Mouse (Mus musculus): ENCODE measurements around the gene Pla2g2d. TPM values are rescaled to one million over a fixed set of nuclear protein-coding genes. Genes with fewer than 3 reads are reported as not detected.

Gene Pla2g2d
- polyA plus RNA-seq, 1 experiment from 2014 or later = 0.38 TPM

DNA sequence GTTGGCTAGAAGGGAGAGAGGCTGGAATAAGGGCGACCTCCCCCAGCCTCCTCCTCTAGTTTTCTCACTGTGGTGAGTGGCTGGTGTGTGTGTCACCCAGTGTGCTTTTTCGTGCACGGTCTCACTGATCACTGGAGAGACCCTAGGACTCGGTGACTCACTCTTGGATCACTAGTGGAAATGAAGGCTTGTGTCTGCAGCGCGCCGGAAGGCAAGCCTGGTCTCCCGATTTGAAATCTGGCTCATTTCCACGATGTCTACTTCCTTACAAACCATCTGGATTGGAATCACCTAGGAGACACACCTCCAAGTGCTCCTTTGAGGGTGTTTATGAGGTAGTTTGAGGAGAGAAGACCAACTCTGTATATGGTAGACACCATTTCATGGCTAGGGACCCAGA lies 28.7 kb upstream of the Pla2g2d start:
- Histone ChIP-seq H3K27ac (replicated peaks; ENCODE audit: low read depth, low read length) (no peak overlapping the region), H3K9me3 (ENCODE audit: control insufficient read depth, low read length) (no peaks in the 10 kb centered on the region), H3K4me3 (ENCODE audit: low read depth, low read length) (no peak overlapping the region), H3K36me3 (ENCODE audit: control insufficient read depth, insufficient read depth, low read length) (no peaks in the 10 kb centered on the region), H3K9ac (ENCODE audit: low read depth, low read length) (no peak overlapping the region), H3K27me3 (replicated peaks; ENCODE audit: control insufficient read depth, insufficient read depth, low read length) (no peaks in the 10 kb centered on the region), H3K4me2 (ENCODE audit: low read depth, low read length) (no peak overlapping the region), H3K4me1 (ENCODE audit: control insufficient read depth, insufficient read depth, low read length) (no peaks in the 10 kb centered on the region)
- ATAC-seq (ENCODE audit: low read depth) = no peak
- no peak for DNase-seq (ENCODE audit: low spot score)
- WGBS = 92% methylated on average over 9 of the region's 9 CpGs

DNA sequence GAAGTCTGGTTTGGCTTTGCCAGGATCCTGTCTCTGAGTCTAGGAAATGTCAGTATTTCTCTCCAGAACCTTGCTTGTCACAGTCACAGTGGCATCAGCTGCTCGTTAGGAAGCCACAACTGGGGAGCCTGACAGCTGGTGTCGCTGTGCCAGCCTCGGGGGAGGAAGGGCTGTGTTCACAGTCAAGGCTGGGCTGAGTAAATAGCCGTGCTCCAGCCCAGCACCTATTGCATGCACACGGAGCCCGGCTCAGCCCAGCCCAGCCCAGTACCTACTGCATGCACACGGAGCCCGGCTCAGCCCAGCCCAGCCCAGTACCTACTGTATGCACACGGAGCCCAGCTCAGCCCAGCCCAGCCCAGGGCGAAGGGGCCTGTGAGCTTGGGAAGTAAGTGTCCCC lies 27.7 kb upstream of the Pla2g2d start:
- Histone ChIP-seq H3K27me3 (replicated peaks; ENCODE audit: control insufficient read depth, insufficient read depth, low read length) (no peaks in the 10 kb centered on the region), H3K27ac (replicated peaks; ENCODE audit: low read depth, low read length) (no peak overlapping the region), H3K9ac (ENCODE audit: low read depth, low read length) (no peak overlapping the region), H3K9me3 (ENCODE audit: control insufficient read depth, low read length) (no peaks in the 10 kb centered on the region), H3K36me3 (ENCODE audit: control insufficient read depth, insufficient read depth, low read length) (no peaks in the 10 kb centered on the region), H3K4me3 (ENCODE audit: low read depth, low read length) (no peak overlapping the region), H3K4me1 (ENCODE audit: control insufficient read depth, insufficient read depth, low read length) (no peaks in the 10 kb centered on the region), H3K4me2 (ENCODE audit: low read depth, low read length) (no peak overlapping the region)
- ATAC-seq (ENCODE audit: low read depth) = peak; percentile 50; the same call in 1 of the 2 replicates
- peak; percentile 22 for DNase-seq (ENCODE audit: low spot score)
- WGBS = 63% methylated on average over 6 of the region's 10 CpGs

DNA sequence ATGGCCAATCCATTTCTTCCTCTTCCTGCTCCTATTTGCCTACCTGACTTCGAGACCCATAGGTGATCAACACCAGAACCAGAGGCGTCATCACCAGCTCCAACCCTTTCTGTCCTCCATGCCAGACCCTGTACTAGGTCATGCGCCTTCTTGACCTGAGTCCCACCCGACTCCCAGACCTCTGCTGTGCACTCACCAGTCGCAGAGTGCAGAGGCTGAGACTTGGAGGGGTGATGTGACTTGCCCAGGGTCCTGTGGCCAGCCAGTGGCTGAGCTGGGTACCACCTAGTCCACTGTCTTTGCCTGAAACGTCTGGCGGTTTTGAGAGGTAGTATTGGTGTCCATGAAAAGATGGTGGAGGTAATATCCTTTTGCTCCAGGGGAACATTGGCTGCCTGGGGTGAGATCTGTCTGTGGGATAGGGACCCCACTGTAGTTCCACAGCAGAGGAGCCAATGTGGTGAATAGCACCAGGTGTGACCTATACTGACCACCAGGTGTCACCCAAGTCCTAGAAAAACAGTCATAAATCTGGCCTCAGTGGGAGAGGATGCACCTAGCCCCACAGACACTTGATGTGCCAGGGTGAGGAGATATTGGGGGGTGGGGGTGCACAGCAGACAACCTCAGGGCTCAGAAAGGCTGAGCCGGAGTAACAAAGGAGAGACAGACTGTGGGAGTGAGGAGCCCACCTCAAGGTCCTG lies 27.0 kb upstream of the Pla2g2d start:
- Histone ChIP-seq H3K4me2 (ENCODE audit: low read depth, low read length) (no peak overlapping the region), H3K36me3 (ENCODE audit: control insufficient read depth, insufficient read depth, low read length) (no peaks in the 10 kb centered on the region), H3K4me3 (ENCODE audit: low read depth, low read length) (no peak overlapping the region), H3K9me3 (ENCODE audit: control insufficient read depth, low read length) (no peaks in the 10 kb centered on the region), H3K27ac (replicated peaks; ENCODE audit: low read depth, low read length) (no peak overlapping the region), H3K9ac (ENCODE audit: low read depth, low read length) (no peak overlapping the region), H3K4me1 (ENCODE audit: control insufficient read depth, insufficient read depth, low read length) (no peaks in the 10 kb centered on the region), H3K27me3 (replicated peaks; ENCODE audit: control insufficient read depth, insufficient read depth, low read length) (no peaks in the 10 kb centered on the region)
- WGBS = 47% methylated on average over 8 of the region's 8 CpGs
- peak; percentile 56; the same call in 1 of the 2 replicates for ATAC-seq (ENCODE audit: low read depth)
- peak; percentile 67 for DNase-seq (ENCODE audit: low spot score)

DNA sequence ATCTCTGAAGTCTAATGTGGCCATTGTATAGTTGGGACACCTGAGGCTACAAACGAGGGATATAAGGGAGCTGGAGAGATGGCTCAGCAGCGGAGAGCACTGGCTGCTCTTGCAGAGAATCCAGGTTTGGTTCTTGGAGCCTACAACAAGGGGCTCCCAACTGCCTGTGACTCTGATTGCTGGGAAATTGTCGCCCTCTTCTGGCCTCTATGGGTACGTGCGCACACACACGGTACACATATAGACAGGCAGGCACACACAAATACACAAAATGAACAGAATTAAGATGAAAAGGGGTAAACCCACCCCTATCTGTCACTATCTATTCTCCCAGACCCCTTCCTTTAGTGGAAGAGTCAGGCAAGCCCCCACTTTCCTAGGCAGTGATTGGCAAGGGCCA lies 22.9 kb upstream of the Pla2g2d start:
- ATAC-seq (ENCODE audit: low read depth) (no peak), DNase-seq (ENCODE audit: low spot score) (no peak)
- H3K9ac ChIP-seq (ENCODE audit: low read depth, low read length) = no peak overlapping the region
- H3K4me1 ChIP-seq (ENCODE audit: control insufficient read depth, insufficient read depth, low read length) = no peaks in the 10 kb centered on the region
- no peak overlapping the region for H3K4me2 ChIP-seq (ENCODE audit: low read depth, low read length)
- WGBS = 94% methylated on average over 6 of the region's 6 CpGs
- no peak overlapping the region for H3K4me3 ChIP-seq (ENCODE audit: low read depth, low read length)
- H3K27ac ChIP-seq (replicated peaks; ENCODE audit: low read depth, low read length) = no peak overlapping the region
- H3K9me3 ChIP-seq (ENCODE audit: control insufficient read depth, low read length) = no peaks in the 10 kb centered on the region
- H3K36me3 ChIP-seq (ENCODE audit: control insufficient read depth, insufficient read depth, low read length) = no peaks in the 10 kb centered on the region
- H3K27me3 ChIP-seq (replicated peaks; ENCODE audit: control insufficient read depth, insufficient read depth, low read length) = no peaks in the 10 kb centered on the region

DNA sequence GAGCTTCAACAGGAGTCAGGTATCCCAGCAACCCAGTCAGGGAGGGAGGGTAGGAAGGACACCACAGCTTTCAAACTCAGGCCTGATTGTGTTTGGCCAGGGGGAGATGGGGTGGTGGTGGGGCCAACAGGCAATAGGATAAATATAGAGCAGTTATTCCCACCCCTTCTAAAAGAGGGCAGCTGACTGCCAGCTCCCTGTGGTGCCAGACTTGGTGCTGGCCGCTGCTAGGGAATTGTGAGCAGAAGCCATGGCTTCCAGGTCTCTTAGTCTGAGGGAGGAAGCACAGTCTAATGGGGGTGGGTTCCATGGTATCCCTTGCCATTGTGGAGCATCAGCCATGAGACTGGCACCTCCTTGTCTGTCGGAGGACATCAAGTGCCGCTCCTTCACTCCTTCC lies 21.9 kb upstream of the Pla2g2d start:
- no peak overlapping the region for H3K4me2 ChIP-seq (ENCODE audit: low read depth, low read length)
- H3K36me3 ChIP-seq (ENCODE audit: control insufficient read depth, insufficient read depth, low read length) = no peaks in the 10 kb centered on the region
- no peaks in the 10 kb centered on the region for H3K4me1 ChIP-seq (ENCODE audit: control insufficient read depth, insufficient read depth, low read length)
- H3K9me3 ChIP-seq (ENCODE audit: control insufficient read depth, low read length) = no peaks in the 10 kb centered on the region
- H3K4me3 ChIP-seq (ENCODE audit: low read depth, low read length) = no peak overlapping the region
- 65% methylated on average over 3 of the region's 3 CpGs for WGBS
- H3K27ac ChIP-seq (replicated peaks; ENCODE audit: low read depth, low read length) = no peak overlapping the region
- no peak for DNase-seq (ENCODE audit: low spot score)
- no peak overlapping the region for H3K9ac ChIP-seq (ENCODE audit: low read depth, low read length)
- no peaks in the 10 kb centered on the region for H3K27me3 ChIP-seq (replicated peaks; ENCODE audit: control insufficient read depth, insufficient read depth, low read length)
- ATAC-seq (ENCODE audit: low read depth) = no peak

DNA sequence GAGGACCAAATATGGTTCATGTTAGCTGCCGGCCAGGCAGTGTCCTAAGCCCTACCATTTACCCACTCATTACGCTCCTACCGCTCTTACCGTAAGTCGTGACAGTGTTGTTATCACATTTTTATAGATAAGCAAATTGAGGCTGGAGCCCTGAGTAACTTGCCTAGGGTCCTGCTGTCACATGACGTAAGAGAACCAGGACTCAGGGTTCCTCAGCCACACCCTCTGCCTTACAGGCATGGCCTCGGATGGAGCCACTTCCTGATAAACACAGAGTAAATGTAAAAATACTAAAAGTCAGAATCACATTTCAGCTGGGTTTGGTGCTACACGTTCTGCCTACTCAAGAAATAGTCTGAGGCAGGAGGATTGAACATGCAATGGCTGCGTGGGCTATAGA lies 21.1 kb upstream of the Pla2g2d start:
- Histone ChIP-seq H3K4me1 (ENCODE audit: control insufficient read depth, insufficient read depth, low read length) (no peaks in the 10 kb centered on the region), H3K27ac (replicated peaks; ENCODE audit: low read depth, low read length) (no peak overlapping the region), H3K9me3 (ENCODE audit: control insufficient read depth, low read length) (no peaks in the 10 kb centered on the region), H3K4me2 (ENCODE audit: low read depth, low read length) (no peak overlapping the region), H3K27me3 (replicated peaks; ENCODE audit: control insufficient read depth, insufficient read depth, low read length) (no peaks in the 10 kb centered on the region), H3K9ac (ENCODE audit: low read depth, low read length) (no peak overlapping the region), H3K36me3 (ENCODE audit: control insufficient read depth, insufficient read depth, low read length) (no peaks in the 10 kb centered on the region), H3K4me3 (ENCODE audit: low read depth, low read length) (no peak overlapping the region)
- WGBS = 82% methylated on average over 9 of the region's 9 CpGs
- ATAC-seq (ENCODE audit: low read depth) (no peak), DNase-seq (ENCODE audit: low spot score) (no peak)

DNA sequence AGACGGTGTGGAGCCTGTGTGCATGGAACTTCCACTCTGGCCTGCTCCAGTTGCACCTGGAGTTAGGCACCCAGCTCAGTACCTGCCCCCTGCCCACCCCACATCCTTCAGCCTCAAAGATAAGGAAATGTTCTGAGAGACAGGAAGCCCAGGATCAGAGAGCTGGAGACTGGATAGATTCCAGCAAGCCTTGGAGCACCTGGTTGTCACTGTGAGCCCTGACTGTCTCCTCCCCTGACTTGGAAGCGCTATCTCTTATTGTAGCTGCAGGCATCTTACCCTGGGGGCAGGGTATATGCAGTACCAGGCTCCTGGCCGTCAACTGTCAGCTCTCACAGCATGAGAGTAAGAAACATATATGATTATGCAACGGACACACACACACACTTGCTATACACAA lies 20.1 kb upstream of the Pla2g2d start:
- 66% methylated on average over 4 of the region's 4 CpGs for WGBS

DNA sequence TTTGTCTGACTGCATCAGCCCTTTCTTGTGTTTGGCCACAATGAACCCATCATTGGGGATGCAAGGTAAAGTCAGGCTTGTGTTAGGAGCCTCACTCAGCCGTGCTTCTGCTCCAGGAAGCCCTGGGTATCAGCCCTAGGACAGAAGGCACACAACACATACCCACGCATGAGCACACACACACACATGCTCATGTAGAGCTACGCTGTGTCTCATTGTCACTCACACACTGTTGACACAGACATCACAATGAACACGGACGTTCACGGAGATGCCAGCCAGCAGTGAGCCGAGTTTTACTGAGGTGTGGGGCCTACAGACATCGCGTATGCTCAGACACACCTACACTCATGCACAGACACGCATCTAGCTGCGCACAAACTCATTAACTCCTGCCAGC lies 19.6 kb upstream of the Pla2g2d start:
- ATAC-seq (ENCODE audit: low read depth) = no peak
- H3K9me3 ChIP-seq (ENCODE audit: control insufficient read depth, low read length) = no peaks in the 10 kb centered on the region
- no peaks in the 10 kb centered on the region for H3K36me3 ChIP-seq (ENCODE audit: control insufficient read depth, insufficient read depth, low read length)
- no peaks in the 10 kb centered on the region for H3K27me3 ChIP-seq (replicated peaks; ENCODE audit: control insufficient read depth, insufficient read depth, low read length)
- no peak overlapping the region for H3K4me3 ChIP-seq (ENCODE audit: low read depth, low read length)
- no peak overlapping the region for H3K9ac ChIP-seq (ENCODE audit: low read depth, low read length)
- no peaks in the 10 kb centered on the region for H3K4me1 ChIP-seq (ENCODE audit: control insufficient read depth, insufficient read depth, low read length)
- H3K27ac ChIP-seq (replicated peaks; ENCODE audit: low read depth, low read length) = no peak overlapping the region
- DNase-seq (ENCODE audit: low spot score) = no peak
- no peak overlapping the region for H3K4me2 ChIP-seq (ENCODE audit: low read depth, low read length)
- 73% methylated on average over 11 of the region's 11 CpGs for WGBS

More for the DNA sequence above, 20.1 kb upstream of the Pla2g2d start:
- no peaks in the 10 kb centered on the region for H3K4me1 ChIP-seq (ENCODE audit: control insufficient read depth, insufficient read depth, low read length)
- no peak overlapping the region for H3K9ac ChIP-seq (ENCODE audit: low read depth, low read length)
- no peaks in the 10 kb centered on the region for H3K27me3 ChIP-seq (replicated peaks; ENCODE audit: control insufficient read depth, insufficient read depth, low read length)
- H3K4me3 ChIP-seq (ENCODE audit: low read depth, low read length) = no peak overlapping the region
- no peak for ATAC-seq (ENCODE audit: low read depth)
- H3K27ac ChIP-seq (replicated peaks; ENCODE audit: low read depth, low read length) = no peak overlapping the region
- no peaks in the 10 kb centered on the region for H3K36me3 ChIP-seq (ENCODE audit: control insufficient read depth, insufficient read depth, low read length)
- no peak for DNase-seq (ENCODE audit: low spot score)
- H3K9me3 ChIP-seq (ENCODE audit: control insufficient read depth, low read length) = no peaks in the 10 kb centered on the region
- H3K4me2 ChIP-seq (ENCODE audit: low read depth, low read length) = no peak overlapping the region

DNA sequence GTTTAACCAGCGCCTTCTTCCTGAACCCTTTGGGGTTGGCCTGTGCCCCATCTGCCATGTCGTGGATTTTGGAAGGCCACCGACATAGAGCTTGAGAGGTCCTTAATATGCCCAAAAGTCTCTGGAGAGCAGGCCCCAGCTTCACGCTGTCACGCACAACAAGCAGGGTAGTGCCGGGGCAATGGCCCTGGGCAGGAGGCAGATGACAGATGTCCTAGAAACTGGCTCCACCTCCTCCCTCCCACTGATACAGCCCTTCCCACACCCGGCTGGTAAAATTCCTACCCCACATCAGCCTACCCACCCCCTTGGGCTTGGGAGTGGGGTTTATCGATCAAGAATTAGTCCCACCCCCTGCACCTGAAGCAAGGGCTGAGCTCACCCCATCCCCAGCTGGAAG lies 18.1 kb upstream of the Pla2g2d start, which contains the start of gene Pla2g2f:
Pla2g2f (minus strand) TSS at position 211 of the 400 bp plus-strand sequence.
- H3K36me3 ChIP-seq (ENCODE audit: control insufficient read depth, insufficient read depth, low read length) = no peaks in the 10 kb centered on the region
- no peak within 1 kb of the TSS for H3K9ac ChIP-seq (ENCODE audit: low read depth, low read length)
- 73% methylated on average over 8 of the region's 8 CpGs for WGBS
- H3K27ac ChIP-seq (replicated peaks; ENCODE audit: low read depth, low read length) = no peak within 1 kb of the TSS
- no peak within 1 kb of the TSS for H3K4me3 ChIP-seq (ENCODE audit: low read depth, low read length)
- no peak within 1 kb of the TSS for H3K4me2 ChIP-seq (ENCODE audit: low read depth, low read length)
- ATAC-seq (ENCODE audit: low read depth) (no peak), DNase-seq (ENCODE audit: low spot score) (no peak)
- no peaks in the 10 kb centered on the region for H3K27me3 ChIP-seq (replicated peaks; ENCODE audit: control insufficient read depth, insufficient read depth, low read length)
- no peaks in the 10 kb centered on the region for H3K9me3 ChIP-seq (ENCODE audit: control insufficient read depth, low read length)
- H3K4me1 ChIP-seq (ENCODE audit: control insufficient read depth, insufficient read depth, low read length) = no peaks in the 10 kb centered on the region

Measured in embryonic facial prominence, embryonic 14.5 days (tissue).